8 mouse cellular contexts compared by ENCODE assay signal in the genomic region with DNA sequence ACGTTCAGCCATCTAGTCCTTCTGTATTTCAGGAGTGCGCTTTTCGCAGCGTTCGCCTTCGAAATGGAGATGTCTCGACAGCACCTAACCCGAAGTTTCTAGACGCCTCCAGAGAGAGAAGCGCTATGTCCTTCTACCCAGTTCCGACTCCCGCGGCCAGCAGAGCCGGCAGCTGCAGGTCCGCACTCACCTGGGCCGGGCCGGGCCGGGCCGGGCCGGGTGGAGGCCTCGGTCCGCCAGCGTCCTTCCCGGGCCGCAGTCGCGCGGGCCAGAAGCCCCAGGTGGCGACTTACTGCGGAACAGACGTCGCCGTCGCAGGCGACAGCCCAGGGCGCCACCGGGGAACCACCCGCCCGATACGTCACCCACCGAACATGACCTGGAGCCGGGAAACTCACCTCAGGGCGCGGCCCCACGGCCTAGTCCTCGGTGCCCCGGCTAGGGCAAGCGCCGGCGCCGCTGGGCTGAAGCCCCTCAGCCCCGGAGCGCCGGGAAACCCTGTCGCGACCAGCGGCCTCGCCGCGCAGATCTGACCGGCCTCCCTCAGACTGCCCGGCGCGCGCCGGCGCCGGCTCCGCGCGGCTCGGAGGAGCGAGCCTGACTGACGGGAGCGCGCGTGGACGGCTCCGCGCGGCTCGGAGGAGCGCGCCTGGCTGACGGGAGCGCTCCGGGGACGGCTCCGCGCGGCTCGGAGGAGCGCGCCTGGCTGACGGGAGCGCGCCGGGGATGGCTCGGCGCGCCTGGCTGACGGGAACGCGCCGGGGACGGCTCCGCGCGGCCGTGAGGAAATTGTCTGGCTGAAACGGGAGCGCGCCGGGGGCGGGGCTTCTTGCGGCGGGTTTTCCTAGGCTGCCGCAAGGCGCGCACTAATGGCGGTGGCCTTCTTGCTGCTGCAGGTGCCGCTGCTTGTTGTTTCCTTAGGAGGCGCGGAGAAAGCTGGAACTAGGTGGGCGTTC. TPM values are rescaled to one million over a fixed set of nuclear protein-coding genes. Genes with fewer than 3 reads are reported as not detected.
A peak's percentile ranks its signal among the peaks of the same experiment; 100 is the strongest.
DNase-seq lines count a peak whose midpoint lies in the region; ATAC-seq lines count a peak whose summit lies in the region.

Gene Ubxn2a, minus strand, starts transcription at position 755 of the 956 bp plus-strand sequence.

- peak; percentile 96 to 98 for DNase-seq in adrenal gland, adult (ENCODE audit: inconsistent age in 2 of 2, low spot score in 1 of 2)
- DNase-seq in embryo, embryonic 10.5 days (ENCODE audit: low spot score): peak; percentile 93
- peak; percentile 96 for DNase-seq in gastrocnemius, postnatal 14 days
- peak; percentile 90 to 98 for DNase-seq in left cerebral cortex, postnatal 10 days (ENCODE audit: extremely low spot score in 1 of 2, low spot score in 2 of 2)
- DNase-seq in right cerebral cortex, postnatal 36 days (ENCODE audit: low spot score in 2 of 2): peak; percentile 89 to 90
- DNase-seq in yolk sac, embryonic 10.5 days (ENCODE audit: low spot score): peak; percentile 88

- intact Hi-C loops in gastrocnemius, postnatal 14 days (cut with DNase I; ENCODE audit: low total_unique reads): no loop called here
- intact Hi-C loops in left cerebral cortex, postnatal 10 days (cut with DNase I): no loop called here

- peak; percentile 90 for ATAC-seq in inflammation-experienced regulatory T-cells, adult 6 months
- ATAC-seq in megakaryocyte-erythroid progenitor cell, adult 5-6 weeks (replicated peaks; ENCODE audit: low FRiP score, low TSS enrichment, poor library complexity, severe bottlenecking): peak; percentile 82

RNA-seq across cellular contexts. Expression of gene Ubxn2a, which starts in this region (rescaled TPM):
- 10 to 100 TPM; 50.4 to 52.4 TPM for total RNA-seq in gastrocnemius, postnatal 14 days (2021)
- 10 to 100 TPM; 13.3 to 17.3 (median 14.9) TPM for polyA plus RNA-seq in inflammation-experienced regulatory T-cells, adult 6 months (2017; shearing (Covaris generic))
- total RNA-seq in left cerebral cortex, postnatal 10 days (2021): 10 to 100 TPM; 44.9 to 47.2 TPM
- total RNA-seq in megakaryocyte-erythroid progenitor cell, adult 5-6 weeks (2014; fragmentation: Nextera tagmentation): 40.6 and 44.6 TPM in 2 replicates
- total RNA-seq in megakaryocyte-erythroid progenitor cell, adult 5-6 weeks (2017): 98.2 and 111 TPM in 2 replicates

Comparison
In these comparisons a context has a peak if more than half of its experiments do, and no peak if none do; other contexts are left out.
1. Peak in every context shown above with its lines: DNase-seq and ATAC-seq.